Mouse (Mus musculus) c-Kit-positive CD71-negative TER-119-negative erythroid progenitor cells, embryonic 14.5 days (primary cell): Measurements from ENCODE around the gene Ptgs2.

Experiments used
- DNase-seq: peaks from one replicate; pipeline ENCODE4 v3.0.0-alpha.2; 2013; ENCODE audit warnings: low read depth

Gene Ptgs2

GRCm38 (mm10) chr1:150151411-150151810 lies 51.6 kb downstream of the Ptgs2 start:
- no peak for DNase-seq
